Mouse (Mus musculus): ENCODE data around the gene Lrmda. TPM values are rescaled to one million over a fixed set of nuclear protein-coding genes. Genes with fewer than 3 reads are reported as not detected.
"Not testable (repeated sequence)": the region's sequence is repeated elsewhere in the genome, so short reads cannot be mapped to it uniquely, and the experiment has no call there.

The Lrmda gene
- polyA plus RNA-seq, 1 experiment from 2014 or later, result 1.8 TPM

- 61% methylated on average over 13 of the region's 13 CpGs for WGBS
- no peak overlapping the region for H3K27ac ChIP-seq (ENCODE audit: low read depth, low read length)
- no peak overlapping the region for H3K9ac ChIP-seq (ENCODE audit: low read depth, low read length)
- H3K27me3 ChIP-seq (replicated peaks; ENCODE audit: control insufficient read depth, insufficient read depth, low read length), result no peaks in the 10 kb centered on the region
- TF ChIP-seq CTCF (IDR thresholded peaks at IDR 0.05; ENCODE audit: low read depth), result no peak
- H3K36me3 ChIP-seq (ENCODE audit: control insufficient read depth, insufficient read depth), result no peaks in the 10 kb centered on the region
- no peak overlapping the region for H3K4me3 ChIP-seq (ENCODE audit: low read depth, low read length)
- ATAC-seq, result no peak
- H3K4me1 ChIP-seq (replicated peaks; ENCODE audit: control insufficient read depth, insufficient read depth, low read length), result no peaks in the 10 kb centered on the region
- H3K9me3 ChIP-seq (ENCODE audit: control insufficient read depth), result no peaks in the 10 kb centered on the region
- H3K4me2 ChIP-seq (replicated peaks; ENCODE audit: low read depth), result peak overlapping the region; percentile 27; the same call in 1 of the 2 replicates
These were observed 781.5 kb downstream of the Lrmda start for GRCm38 (mm10) chr14:22800871-22801636.

GRCm38 (mm10) chr14:22801714-22802113 is 782.2 kb downstream of the Lrmda start:
- H3K9ac ChIP-seq (ENCODE audit: low read depth, low read length); H3K4me3 ChIP-seq (ENCODE audit: low read depth, low read length); H3K4me2 ChIP-seq (replicated peaks; ENCODE audit: low read depth); H3K9me3 ChIP-seq (ENCODE audit: control insufficient read depth); H3K27ac ChIP-seq (ENCODE audit: low read depth, low read length); H3K27me3 ChIP-seq (replicated peaks; ENCODE audit: control insufficient read depth, insufficient read depth, low read length); ATAC-seq; H3K4me1 ChIP-seq (replicated peaks; ENCODE audit: control insufficient read depth, insufficient read depth, low read length); H3K36me3 ChIP-seq (ENCODE audit: control insufficient read depth, insufficient read depth): not testable (repeated sequence)
- 89% methylated on average over 4 of the region's 4 CpGs for WGBS

GRCm38 (mm10) chr14:22807324-22807723 is 787.8 kb downstream of the Lrmda start:
- Histone ChIP-seq H3K9me3 (ENCODE audit: control insufficient read depth) (no peaks in the 10 kb centered on the region), H3K27me3 (replicated peaks; ENCODE audit: control insufficient read depth, insufficient read depth, low read length) (no peaks in the 10 kb centered on the region), H3K4me3 (ENCODE audit: low read depth, low read length) (no peak overlapping the region), H3K9ac (ENCODE audit: low read depth, low read length) (no peak overlapping the region), H3K36me3 (ENCODE audit: control insufficient read depth, insufficient read depth) (no peaks in the 10 kb centered on the region), H3K4me1 (replicated peaks; ENCODE audit: control insufficient read depth, insufficient read depth, low read length) (no peaks in the 10 kb centered on the region), H3K27ac (ENCODE audit: low read depth, low read length) (no peak overlapping the region), H3K4me2 (replicated peaks; ENCODE audit: low read depth) (no peak overlapping the region)
- no peak for TF ChIP-seq CTCF (IDR thresholded peaks at IDR 0.05; ENCODE audit: low read depth)
- no peak for ATAC-seq
- 36% methylated on average over 3 of the region's 3 CpGs for WGBS

- Histone ChIP-seq H3K4me3 (ENCODE audit: low read depth, low read length) (no peak overlapping the region), H3K27ac (ENCODE audit: low read depth, low read length) (no peak overlapping the region), H3K9me3 (ENCODE audit: control insufficient read depth) (no peaks in the 10 kb centered on the region), H3K4me1 (replicated peaks; ENCODE audit: control insufficient read depth, insufficient read depth, low read length) (no peaks in the 10 kb centered on the region), H3K27me3 (replicated peaks; ENCODE audit: control insufficient read depth, insufficient read depth, low read length) (no peaks in the 10 kb centered on the region), H3K9ac (ENCODE audit: low read depth, low read length) (no peak overlapping the region), H3K4me2 (replicated peaks; ENCODE audit: low read depth) (peak overlapping the region; percentile 44), H3K36me3 (ENCODE audit: control insufficient read depth, insufficient read depth) (no peaks in the 10 kb centered on the region)
- 5% methylated on average over 20 of the region's 20 CpGs for WGBS
- no peak for ATAC-seq
- peak; percentile 83 for TF ChIP-seq CTCF (IDR thresholded peaks at IDR 0.05; ENCODE audit: low read depth)
These were observed 788.4 kb downstream of the Lrmda start for GRCm38 (mm10) chr14:22807726-22808594.

- no peak for TF ChIP-seq CTCF (IDR thresholded peaks at IDR 0.05; ENCODE audit: low read depth)
These were observed 789.2 kb downstream of the Lrmda start for GRCm38 (mm10) chr14:22808595-22809166.

GRCm38 (mm10) chr14:22809229-22809628 is 789.7 kb downstream of the Lrmda start:
- H3K36me3 ChIP-seq (ENCODE audit: control insufficient read depth, insufficient read depth), result no peaks in the 10 kb centered on the region
- 33% methylated on average over 3 of the region's 3 CpGs for WGBS
- no peak overlapping the region for H3K27ac ChIP-seq (ENCODE audit: low read depth, low read length)
- TF ChIP-seq CTCF (IDR thresholded peaks at IDR 0.05; ENCODE audit: low read depth), result no peak
- no peak overlapping the region for H3K4me3 ChIP-seq (ENCODE audit: low read depth, low read length)
- H3K27me3 ChIP-seq (replicated peaks; ENCODE audit: control insufficient read depth, insufficient read depth, low read length), result no peaks in the 10 kb centered on the region
- no peak for ATAC-seq
- H3K4me2 ChIP-seq (replicated peaks; ENCODE audit: low read depth), result no peak overlapping the region
- H3K4me1 ChIP-seq (replicated peaks; ENCODE audit: control insufficient read depth, insufficient read depth, low read length), result 0 out of 2 replicates have a peak, but pooled peaks cover 3% of the 10 kb centered on the region
- H3K9ac ChIP-seq (ENCODE audit: low read depth, low read length), result no peak overlapping the region
- H3K9me3 ChIP-seq (ENCODE audit: control insufficient read depth), result no peaks in the 10 kb centered on the region

More at GRCm38 (mm10) chr14:22808595-22809166, 789.2 kb downstream of the Lrmda start:
- no peaks in the 10 kb centered on the region for H3K9me3 ChIP-seq (ENCODE audit: control insufficient read depth)
- no peaks in the 10 kb centered on the region for H3K36me3 ChIP-seq (ENCODE audit: control insufficient read depth, insufficient read depth)
- 37% methylated on average over 5 of the region's 5 CpGs for WGBS
- ATAC-seq, result no peak
- no peak overlapping the region for H3K4me2 ChIP-seq (replicated peaks; ENCODE audit: low read depth)
- no peak overlapping the region for H3K9ac ChIP-seq (ENCODE audit: low read depth, low read length)
- no peak overlapping the region for H3K27ac ChIP-seq (ENCODE audit: low read depth, low read length)
- 0 out of 2 replicates have a peak, but pooled peaks cover 3% of the 10 kb centered on the region for H3K4me1 ChIP-seq (replicated peaks; ENCODE audit: control insufficient read depth, insufficient read depth, low read length)
- H3K27me3 ChIP-seq (replicated peaks; ENCODE audit: control insufficient read depth, insufficient read depth, low read length), result no peaks in the 10 kb centered on the region
- H3K4me3 ChIP-seq (ENCODE audit: low read depth, low read length), result no peak overlapping the region

All from intestine, postnatal 0 days (tissue).